Mouse (Mus musculus): ENCODE measurements around the gene Phactr2. TPM values are rescaled to one million over a fixed set of nuclear protein-coding genes. Genes with fewer than 3 reads are reported as not detected.

The Phactr2 gene
- total and polyA plus RNA-seq, 3 experiments: 0.08 to 0.49 (median 0.31) TPM

DNA sequence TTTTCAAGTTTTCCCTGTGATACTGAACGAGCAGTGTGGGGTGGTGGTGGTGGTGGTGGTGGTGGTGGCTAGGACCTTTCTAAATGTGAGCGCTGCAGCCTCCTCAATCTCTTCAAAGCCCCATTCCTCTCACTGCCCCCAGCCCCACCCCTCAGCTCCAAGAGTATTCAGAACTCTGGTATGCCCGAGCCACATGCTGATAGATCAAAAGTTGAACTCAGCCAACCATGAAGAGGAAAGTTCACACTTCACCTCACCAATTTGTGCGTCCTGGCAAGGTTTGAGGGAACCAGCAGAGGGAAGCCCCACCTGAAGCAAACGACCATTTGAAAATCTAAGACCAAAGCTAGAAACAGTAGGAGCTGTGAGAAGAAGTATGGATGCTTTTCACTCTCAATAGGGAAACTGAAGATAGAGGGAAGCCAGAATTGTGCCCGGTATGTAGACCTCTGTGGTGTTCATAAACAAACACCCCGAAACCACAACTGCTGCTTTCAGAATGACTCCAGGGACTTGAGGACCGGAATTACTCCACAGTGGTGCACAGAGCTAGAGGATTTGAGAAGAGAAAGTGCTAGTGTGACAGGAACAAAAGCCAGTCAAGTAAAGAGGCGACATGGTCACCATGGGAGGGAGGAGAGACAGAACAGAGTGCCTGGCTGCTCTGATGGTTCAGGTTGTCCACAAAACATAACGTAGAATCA, 35.9 kb downstream of the Phactr2 start:
- peak overlapping the region in 2 of 3 experiments; percentile 4 to 18 for H3K4me3 ChIP-seq (replicated peaks in 1 of 3; ENCODE audit: low read depth in 2 of 3, low read length in 2 of 3, poor library complexity in 1 of 3)
- TF ChIP-seq HCFC1 (IDR thresholded peaks at IDR 0.05; ENCODE audit: low read depth, low read length) (no peak), USF2 (conservative IDR thresholded peaks at IDR 0.05; ENCODE audit: low read depth, low read length) (no peak), POLR2A (IDR thresholded peaks at IDR 0.05; ENCODE audit: low read depth, low read length) (no peak), RAD21 (IDR thresholded peaks at IDR 0.05; ENCODE audit: low read depth, low read length) (no peak), JUN (IDR thresholded peaks at IDR 0.05; ENCODE audit: insufficient read depth, low read depth, low read length) (no peak; the same call in 1 of the 2 replicates), ZKSCAN1 (IDR thresholded peaks at IDR 0.05; ENCODE audit: borderline replicate concordance, low read depth, low read length) (no peak), SIN3A (IDR thresholded peaks at IDR 0.05; ENCODE audit: low read length) (no peak), NRF1 (IDR thresholded peaks at IDR 0.05; ENCODE audit: low read depth, low read length) (no peak), TCF12 (IDR thresholded peaks at IDR 0.05; ENCODE audit: low read depth, low read length) (no peak), POLR2AphosphoS2 (IDR thresholded peaks at IDR 0.05; ENCODE audit: low read depth, low read length) (no peak), BHLHE40 (IDR thresholded peaks at IDR 0.05; ENCODE audit: low read depth, low read length) (peak; percentile 79), MAX (IDR thresholded peaks at IDR 0.05; ENCODE audit: low read length) (no peak), NELFE (IDR thresholded peaks at IDR 0.05; ENCODE audit: low read depth, low read length) (no peak), SMC3 (IDR thresholded peaks at IDR 0.05; ENCODE audit: low read depth, low read length) (0 out of 2 replicates have a peak, but pooled peaks have one; percentile 12), ZC3H11A (IDR thresholded peaks at IDR 0.05; ENCODE audit: low read depth, low read length) (no peak), RCOR1 (conservative IDR thresholded peaks at IDR 0.05; ENCODE audit: low read depth, low read length) (no peak), GABPA (IDR thresholded peaks at IDR 0.05; ENCODE audit: insufficient replicate concordance, low read depth, low read length) (no peak), USF1 (IDR thresholded peaks at IDR 0.05; ENCODE audit: low read depth, low read length) (no peak), CHD1 (IDR thresholded peaks at IDR 0.05; ENCODE audit: low read depth, low read length) (no peak), PAX5 (IDR thresholded peaks at IDR 0.05; ENCODE audit: low read length) (no peak), CTCF (conservative IDR thresholded peaks at IDR 0.05 in 1 of 2, IDR thresholded peaks at IDR 0.05 in 1 of 2; ENCODE audit: low read depth in 2 of 2, low read length in 2 of 2) (no peak), TBP (conservative IDR thresholded peaks at IDR 0.05; ENCODE audit: low read depth, low read length) (no peak), ZMIZ1 (IDR thresholded peaks at IDR 0.05; ENCODE audit: low read depth, low read length) (no peak), MYC (IDR thresholded peaks at IDR 0.05; ENCODE audit: low read depth, low read length) (no peak), MXI1 (IDR thresholded peaks at IDR 0.05; ENCODE audit: low read depth, low read length) (no peak), MEF2A (IDR thresholded peaks at IDR 0.05; ENCODE audit: borderline replicate concordance, low read depth, low read length) (peak; percentile 32; the same call in 1 of the 2 replicates), ETS1 (conservative IDR thresholded peaks at IDR 0.05; ENCODE audit: low read depth, low read length) (peak; percentile 54; the same call in 1 of the 2 replicates), JUND (conservative IDR thresholded peaks at IDR 0.05; ENCODE audit: low read depth, low read length) (peak; percentile 59; the same call in 1 of the 2 replicates), ZNF384 (IDR thresholded peaks at IDR 0.05; ENCODE audit: low read depth, low read length) (no peak), MAZ (IDR thresholded peaks at IDR 0.05; ENCODE audit: low read depth, low read length) (no peak), UBTF (IDR thresholded peaks at IDR 0.05; ENCODE audit: low read depth, low read length) (no peak), IRF4 (IDR thresholded peaks at IDR 0.05; ENCODE audit: low read depth, low read length) (peak; percentile 80), MAFK (IDR thresholded peaks at IDR 0.05; ENCODE audit: insufficient replicate concordance, low read length) (peak; percentile 58; the same call in 1 of the 2 replicates), CHD2 (IDR thresholded peaks at IDR 0.05; ENCODE audit: low read length) (no peak), EP300 (IDR thresholded peaks at IDR 0.05; ENCODE audit: low read length) (peak; percentile 77)
- peaks cover 10 to 23% of the 10 kb centered on the region in 2 experiments; a peak in 3 of 4 replicates for H3K4me1 ChIP-seq (ENCODE audit: control insufficient read depth in 1 of 2, insufficient read depth in 2 of 2)
- DNase-seq (ENCODE audit: extremely low read depth): peak; percentile 85
- H3K4me2 ChIP-seq (ENCODE audit: insufficient read depth, low read depth, poor library complexity, severe bottlenecking): peak overlapping the region; percentile 87
- H3K36me3 ChIP-seq (replicated peaks in 1 of 2; ENCODE audit: control insufficient read depth in 1 of 2, insufficient read depth in 1 of 2, low read length in 1 of 2): no peaks in the 10 kb centered on the region
- in situ Hi-C loops (cut with MboI; ENCODE audit: low pct_ligation_motif_present, low pct_unique_long_range_greater_than_20kb, low sequenced_read_pairs): no loop called here
- H3K9ac ChIP-seq (ENCODE audit: insufficient read depth, low read depth): no peak overlapping the region
- H3K27me3 ChIP-seq (replicated peaks): no peaks in the 10 kb centered on the region
- H3K9me3 ChIP-seq (replicated peaks; ENCODE audit: low read length): no peaks in the 10 kb centered on the region
- H3K79me2 ChIP-seq (replicated peaks; ENCODE audit: control insufficient read depth, extremely low read depth, insufficient read depth, poor library complexity, severe bottlenecking): no peaks in the 10 kb centered on the region
- dilution Hi-C loops (cut with MboI; ENCODE audit: extremely low pct_ligation_motif_present, extremely low pct_unique_long_range_greater_than_20kb, low sequenced_read_pairs): no loop called here
- no peak overlapping the region for H3K27ac ChIP-seq (ENCODE audit: insufficient read depth, low read depth)
